Mouse (Mus musculus): ENCODE data around the gene Txn1. TPM values are rescaled to one million over a fixed set of nuclear protein-coding genes. Genes with fewer than 3 reads are reported as not detected.

Txn1 gene
- total and polyA plus RNA-seq, 3 experiments, result 366 to 395 TPM; not detected in 1

DNA sequence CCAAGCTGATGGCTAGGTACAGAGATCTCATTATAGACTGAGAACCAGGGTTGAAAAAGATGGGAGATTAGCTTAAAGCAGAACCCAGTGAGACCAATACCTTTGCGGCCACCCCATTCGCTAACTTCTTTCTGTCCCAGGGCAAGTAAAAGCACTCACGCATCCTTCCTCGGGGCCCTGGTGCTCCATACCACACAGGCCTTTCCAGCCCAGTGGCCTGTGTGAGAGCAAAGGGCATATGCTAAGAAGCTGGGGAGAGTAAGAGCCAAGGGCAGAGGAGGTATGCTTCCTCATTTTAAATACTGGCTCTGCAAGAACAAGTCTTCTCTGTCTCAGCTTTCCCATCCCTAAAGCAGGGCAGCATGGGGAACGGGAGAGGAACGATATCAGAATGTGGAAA lies 6.3 kb downstream of the Txn1 start:
- H3K9me3 ChIP-seq (replicated peaks; ENCODE audit: insufficient read depth, low read length), result no peaks in the 10 kb centered on the region
- H3K9ac ChIP-seq (ENCODE audit: control insufficient read depth, low read depth, low read length, poor library complexity, severe bottlenecking), result no peak overlapping the region
- peaks cover 21 to 40% of the 10 kb centered on the region in 2 experiments for H3K36me3 ChIP-seq (ENCODE audit: control insufficient read depth in 1 of 2, insufficient read depth in 2 of 2, low read length in 2 of 2)
- no peaks in the 10 kb centered on the region for H3K27me3 ChIP-seq (ENCODE audit: control insufficient read depth in 1 of 2, insufficient read depth in 2 of 2, low read length in 2 of 2)
- no peak overlapping the region for H3K4me3 ChIP-seq (ENCODE audit: control insufficient read depth in 1 of 2, insufficient read depth in 1 of 2, low read depth in 2 of 2, low read length in 2 of 2)
- TF ChIP-seq MEF2A (IDR thresholded peaks at IDR 0.05; ENCODE audit: extremely low read depth, insufficient replicate concordance, low read depth, low read length, poor library complexity, severe bottlenecking) (no peak), SIN3A (IDR thresholded peaks at IDR 0.05; ENCODE audit: low read length) (no peak), MAFK (IDR thresholded peaks at IDR 0.05; ENCODE audit: borderline replicate concordance, low read depth, low read length) (no peak), POLR2A (IDR thresholded peaks at IDR 0.05; ENCODE audit: control insufficient read depth in 1 of 2, insufficient read depth in 1 of 2, low read depth in 1 of 2, low read length in 2 of 2, poor library complexity in 1 of 2) (no peak), EP300 (IDR thresholded peaks at IDR 0.05; ENCODE audit: low read depth in 1 of 2, low read length in 2 of 2) (no peak), ZKSCAN1 (IDR thresholded peaks at IDR 0.05; ENCODE audit: low read depth, low read length) (no peak), ZMIZ1 (IDR thresholded peaks at IDR 0.05; ENCODE audit: low read depth, low read length) (no peak), ETS1 (IDR thresholded peaks at IDR 0.05; ENCODE audit: low read depth, low read length) (no peak), NELFE (IDR thresholded peaks at IDR 0.05; ENCODE audit: low read depth, low read length) (no peak), KAT2A (conservative IDR thresholded peaks at IDR 0.05; ENCODE audit: low read depth, low read length) (no peak), MAZ (IDR thresholded peaks at IDR 0.05; ENCODE audit: low read depth, low read length) (no peak), CHD1 (IDR thresholded peaks at IDR 0.05; ENCODE audit: low read depth, low read length) (no peak), RAD21 (IDR thresholded peaks at IDR 0.05; ENCODE audit: low read depth, low read length) (no peak), USF1 (IDR thresholded peaks at IDR 0.05; ENCODE audit: low read depth, low read length) (no peak), GATA1 (IDR thresholded peaks at IDR 0.05; ENCODE audit: low read depth, low read length) (no peak), JUND (IDR thresholded peaks at IDR 0.05; ENCODE audit: low read depth, low read length) (no peak), MYC (IDR thresholded peaks at IDR 0.05; ENCODE audit: low read depth, low read length) (no peak), TAL1 (IDR thresholded peaks at IDR 0.05; ENCODE audit: low read length) (no peak), HCFC1 (IDR thresholded peaks at IDR 0.05; ENCODE audit: low read depth, low read length) (no peak)
- DNase-seq (ENCODE audit: low read depth, low spot score), result no peak
- peaks cover 41% of the 10 kb centered on the region for H3K79me2 ChIP-seq (ENCODE audit: control insufficient read depth, insufficient read depth, low read length, poor library complexity)
- no peak overlapping the region for H3K27ac ChIP-seq (ENCODE audit: control insufficient read depth, low read depth, low read length)
- peaks cover 3 to 7% of the 10 kb centered on the region in 2 experiments for H3K4me1 ChIP-seq (ENCODE audit: control insufficient read depth in 1 of 2, insufficient read depth in 2 of 2, low read length in 2 of 2)

- TF ChIP-seq SIN3A (IDR thresholded peaks at IDR 0.05; ENCODE audit: low read length) (no peak), CHD2 (IDR thresholded peaks at IDR 0.05; ENCODE audit: low read length) (no peak), NRF1 (IDR thresholded peaks at IDR 0.05; ENCODE audit: insufficient read depth, low read depth, low read length, poor library complexity, severe bottlenecking) (no peak), POLR2A (IDR thresholded peaks at IDR 0.05; ENCODE audit: control insufficient read depth in 1 of 2, insufficient read depth in 1 of 2, low read depth in 1 of 2, low read length in 2 of 2, poor library complexity in 1 of 2) (no peak), RCOR1 (IDR thresholded peaks at IDR 0.05; ENCODE audit: low read depth, low read length) (no peak), RAD21 (IDR thresholded peaks at IDR 0.05; ENCODE audit: low read depth, low read length) (no peak), ZKSCAN1 (IDR thresholded peaks at IDR 0.05; ENCODE audit: low read depth, low read length) (no peak), CHD1 (IDR thresholded peaks at IDR 0.05; ENCODE audit: low read depth, low read length) (no peak), UBTF (IDR thresholded peaks at IDR 0.05; ENCODE audit: borderline replicate concordance, insufficient read depth, low read depth, low read length) (no peak), ZNF384 (IDR thresholded peaks at IDR 0.05; ENCODE audit: low read depth, low read length) (no peak), ELF1 (IDR thresholded peaks at IDR 0.05; ENCODE audit: low read depth, low read length) (no peak)
- no peak overlapping the region for H3K27ac ChIP-seq (ENCODE audit: control insufficient read depth, low read depth, low read length)
- no peak overlapping the region for H3K9ac ChIP-seq (ENCODE audit: control insufficient read depth, low read depth, low read length, poor library complexity, severe bottlenecking)
- DNase-seq (ENCODE audit: low read depth, low spot score), result no peak
- peaks cover 20% of the 10 kb centered on the region for H3K79me2 ChIP-seq (ENCODE audit: control insufficient read depth, insufficient read depth, low read length, poor library complexity)
- H3K36me3 ChIP-seq (ENCODE audit: control insufficient read depth in 1 of 2, insufficient read depth in 2 of 2, low read length in 2 of 2), result peaks cover 7 to 40% of the 10 kb centered on the region in 2 experiments
- no peaks in the 10 kb centered on the region for H3K9me3 ChIP-seq (replicated peaks; ENCODE audit: insufficient read depth, low read length)
- H3K27me3 ChIP-seq (ENCODE audit: control insufficient read depth in 1 of 2, insufficient read depth in 2 of 2, low read length in 2 of 2), result no peaks in the 10 kb centered on the region
- no peak overlapping the region for H3K4me3 ChIP-seq (ENCODE audit: control insufficient read depth in 1 of 2, insufficient read depth in 1 of 2, low read depth in 2 of 2, low read length in 2 of 2)
- no peaks in the 10 kb centered on the region for H3K4me1 ChIP-seq (ENCODE audit: control insufficient read depth in 1 of 2, insufficient read depth in 2 of 2, low read length in 2 of 2)
Measured at GRCm38 (mm10) chr4:57947476-57947875, 8.7 kb downstream of the Txn1 start.

All from MEL (cell line).